Mouse (Mus musculus): ENCODE data around the gene Csnka2ip.

Csnka2ip gene

DNA sequence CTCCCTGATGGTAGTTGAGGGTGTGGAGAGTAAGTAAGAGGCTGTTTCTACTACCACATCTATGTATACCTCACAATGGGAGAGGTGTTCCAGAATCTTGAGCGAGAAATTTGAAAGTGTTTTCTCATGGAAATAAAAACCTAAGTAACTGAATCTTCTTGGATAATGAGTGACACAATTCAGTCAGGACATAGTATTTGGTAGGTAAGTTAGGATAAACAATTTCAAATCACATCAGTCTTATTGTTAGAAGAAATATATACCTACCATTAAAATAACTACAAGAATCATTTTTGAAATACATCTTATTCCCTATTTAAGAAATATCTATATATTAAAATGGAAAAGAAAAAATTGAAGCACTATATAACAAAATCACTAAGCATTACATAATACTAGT, at the start of gene Csnka2ip:
Csnka2ip (minus strand) TSS at position 101 of the 400 bp plus-strand sequence.
- DNase-seq (ENCODE audit: low spot score), result no peak

DNA sequence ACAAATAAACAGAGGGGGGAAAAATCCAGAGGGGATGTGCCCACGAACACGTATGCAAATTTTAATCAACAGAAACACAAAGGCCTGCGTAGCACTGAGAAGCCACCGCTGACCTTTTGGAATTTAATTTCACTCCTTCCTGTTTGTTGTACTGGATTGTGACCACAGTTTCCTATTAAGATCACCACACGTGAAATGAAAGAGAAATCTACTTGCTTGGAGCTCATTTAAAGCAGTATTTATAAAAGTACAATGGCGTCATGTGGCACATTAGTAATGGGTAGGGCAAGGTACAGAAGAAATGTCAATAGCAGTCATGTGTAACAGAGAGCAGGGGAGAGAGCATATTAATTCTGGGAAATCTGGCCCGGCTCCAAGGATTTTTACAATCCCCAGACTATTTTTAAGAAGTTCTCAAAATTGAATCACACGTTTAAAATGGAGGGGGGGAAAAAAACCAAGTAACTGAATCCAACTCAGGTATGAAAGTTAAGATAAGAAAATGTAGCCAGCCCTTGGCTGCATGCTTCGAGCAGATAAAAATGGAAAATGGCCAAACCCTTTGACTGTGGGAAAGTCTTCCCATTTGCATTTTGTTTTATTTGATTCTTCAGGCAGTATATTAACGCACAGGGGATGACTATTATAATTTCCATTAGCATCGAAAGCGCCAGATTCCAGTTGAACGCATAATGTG, 47.5 kb upstream of the Csnka2ip start:
- DNase-seq (ENCODE audit: low spot score), result no peak

DNA sequence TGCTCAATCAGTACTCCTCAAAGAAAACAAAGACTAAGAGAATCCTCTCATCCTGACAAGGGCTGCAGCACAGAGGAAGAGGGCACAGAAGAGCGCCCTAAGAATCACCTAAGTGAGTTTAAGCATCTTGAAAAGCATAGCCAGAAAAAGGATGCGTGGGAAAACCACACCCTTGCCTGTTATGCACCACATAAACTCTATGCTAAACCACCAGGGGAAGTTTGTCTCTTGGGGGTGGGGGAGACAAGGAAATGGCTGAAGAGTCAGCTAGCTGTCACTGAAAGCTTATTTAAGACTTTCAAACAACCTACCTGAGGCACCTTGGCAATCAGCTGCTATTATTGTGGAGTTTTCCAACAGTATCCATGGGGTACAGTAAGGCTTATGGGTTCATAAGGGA, 45.6 kb upstream of the Csnka2ip start:
- no peak for DNase-seq (ENCODE audit: low spot score)

DNA sequence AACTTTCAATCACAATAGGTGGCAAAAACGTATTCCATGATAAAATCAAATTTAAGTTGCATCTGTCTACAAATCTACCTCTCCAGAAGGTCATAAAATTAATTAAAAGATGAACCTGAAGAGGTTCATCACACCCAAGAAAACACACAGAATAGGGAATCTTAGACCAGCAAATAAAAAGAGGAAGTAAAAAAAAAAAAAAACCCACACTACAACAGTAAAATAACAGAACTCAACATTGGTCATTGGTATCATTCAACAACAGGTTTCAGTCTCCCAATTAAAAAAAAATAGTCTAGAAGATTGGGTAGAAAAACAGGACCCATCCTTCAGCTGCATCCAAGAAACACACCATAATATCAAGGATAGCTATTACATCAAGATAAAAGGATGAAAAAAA, 32.9 kb upstream of the Csnka2ip start:
- DNase-seq (ENCODE audit: low spot score), result no peak

DNA sequence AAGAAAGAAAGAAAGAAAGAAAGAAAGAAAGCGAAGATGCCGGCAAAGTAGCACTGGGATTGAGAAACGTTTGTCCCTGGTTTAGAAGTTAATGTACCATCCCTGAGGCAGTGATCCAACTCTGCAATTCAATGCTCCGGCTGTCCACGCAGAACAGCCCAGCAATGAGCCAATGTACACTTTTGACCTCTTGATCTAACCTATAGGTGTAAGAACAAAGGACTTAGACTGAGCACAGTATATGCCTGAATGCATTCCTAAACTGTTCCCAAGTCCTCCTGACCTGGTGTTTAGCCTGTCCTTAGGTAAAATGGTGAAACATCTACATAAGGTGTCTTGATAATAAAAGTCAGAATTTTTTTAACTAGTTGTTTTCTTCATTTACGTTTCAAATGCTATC, 17.9 kb upstream of the Csnka2ip start:
- no peak for DNase-seq (ENCODE audit: low spot score)

DNA sequence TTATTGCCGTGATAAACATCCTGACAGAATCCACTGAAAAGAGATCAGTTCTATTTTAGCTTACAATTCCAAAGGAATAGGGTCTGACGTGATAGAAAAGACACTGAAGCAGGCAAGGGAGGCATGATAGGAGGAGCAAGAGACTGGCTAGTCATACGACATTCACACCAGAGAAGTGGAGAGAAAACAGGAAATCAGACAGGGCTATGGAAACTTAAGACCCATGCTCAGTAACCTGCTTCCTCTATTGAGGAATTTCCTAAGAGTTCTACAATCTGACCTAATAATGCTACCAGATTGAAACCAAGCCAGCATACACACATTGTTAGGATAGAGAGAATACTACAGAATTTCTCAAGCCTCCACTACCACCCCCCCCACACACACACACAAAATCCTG, 12.4 kb upstream of the Csnka2ip start:
- DNase-seq (ENCODE audit: low spot score), result no peak

DNA sequence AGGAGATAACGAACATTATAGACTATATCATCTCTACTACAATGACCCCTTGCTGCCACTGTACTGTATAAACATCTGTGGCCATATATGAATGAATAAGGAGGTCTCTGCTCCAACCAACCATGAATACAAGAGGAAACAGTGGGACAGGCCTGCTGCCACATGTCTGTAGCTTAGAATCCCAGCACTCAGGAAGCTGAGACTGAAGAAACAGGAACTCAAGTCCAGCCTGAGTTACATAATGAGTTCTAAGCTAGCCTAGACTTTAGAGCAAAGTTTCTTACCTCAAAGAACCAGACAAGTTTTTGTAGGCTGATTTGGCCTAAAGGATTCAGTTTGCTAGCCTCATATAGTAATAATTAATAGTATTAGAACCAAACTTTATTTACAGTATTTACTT, 5.6 kb upstream of the Csnka2ip start:
- DNase-seq (ENCODE audit: low spot score), result no peak

DNA sequence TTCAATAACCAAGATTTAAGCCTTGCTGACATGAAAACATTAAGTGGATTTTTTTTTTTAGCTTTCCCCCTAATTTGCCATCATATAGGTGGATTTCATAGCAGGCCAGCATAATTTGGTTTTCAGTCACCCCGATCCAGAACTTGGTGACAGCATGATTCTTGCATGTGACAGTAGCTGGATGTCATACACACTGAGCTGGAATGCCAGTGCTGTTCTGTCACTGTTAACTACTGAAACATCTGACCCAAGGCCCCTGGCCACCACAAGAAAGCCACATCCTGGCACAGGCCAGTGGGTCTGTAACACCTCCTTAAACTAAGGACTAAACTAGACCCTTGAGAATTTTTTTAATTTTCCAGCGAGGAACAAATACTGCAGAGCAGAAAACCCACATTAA, 15.4 kb downstream of the Csnka2ip start:
- no peak for DNase-seq (ENCODE audit: low spot score)

DNA sequence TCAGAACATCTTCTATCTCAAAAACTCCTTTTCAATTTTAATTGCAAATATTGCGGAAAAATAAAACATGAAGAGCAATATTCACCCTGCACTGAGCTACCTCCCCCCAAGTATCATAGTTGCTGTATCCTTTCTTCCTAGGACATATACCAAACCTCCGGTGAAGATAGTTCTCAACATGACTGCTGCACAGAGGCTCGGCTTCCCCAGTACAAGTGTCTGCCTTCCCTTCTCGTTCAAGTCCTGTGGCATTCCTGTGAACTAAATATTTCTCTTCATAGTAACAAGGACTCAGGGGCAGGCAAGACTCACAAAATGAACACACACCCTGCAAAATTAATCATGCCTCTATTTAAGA, 16.0 kb downstream of the Csnka2ip start:
- DNase-seq (ENCODE audit: low spot score), result no peak

DNA sequence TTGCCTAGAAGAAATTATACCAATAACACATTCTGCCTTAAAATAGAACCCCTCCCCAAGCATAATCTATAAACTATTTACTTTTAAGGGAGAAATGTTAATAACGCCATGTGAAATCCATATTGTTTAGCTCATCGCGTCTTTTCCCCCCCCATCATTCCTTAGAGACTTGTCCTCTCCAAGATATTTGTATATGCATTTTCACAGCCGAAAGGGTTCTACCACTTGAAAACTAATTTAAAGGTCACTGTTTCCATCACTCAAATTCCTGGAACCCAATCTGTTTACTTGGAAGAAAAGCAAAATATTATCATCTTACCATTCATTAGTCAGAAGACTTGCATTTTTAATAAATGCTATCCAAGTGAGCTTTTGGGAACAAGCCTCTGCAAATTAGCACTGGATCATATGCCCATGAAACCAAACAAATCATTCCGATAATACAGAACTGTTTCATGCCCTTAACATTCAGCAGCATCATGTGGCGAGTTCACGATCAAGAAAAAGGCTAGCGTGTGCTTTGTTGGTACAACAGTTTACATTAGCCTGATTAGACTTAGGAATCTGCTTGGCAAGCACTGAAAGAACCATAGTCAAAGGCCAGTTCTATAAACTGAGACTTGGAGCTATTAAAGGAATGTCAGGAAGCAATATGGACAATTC, 16.5 kb downstream of the Csnka2ip start:
- no peak for DNase-seq (ENCODE audit: low spot score)

DNA sequence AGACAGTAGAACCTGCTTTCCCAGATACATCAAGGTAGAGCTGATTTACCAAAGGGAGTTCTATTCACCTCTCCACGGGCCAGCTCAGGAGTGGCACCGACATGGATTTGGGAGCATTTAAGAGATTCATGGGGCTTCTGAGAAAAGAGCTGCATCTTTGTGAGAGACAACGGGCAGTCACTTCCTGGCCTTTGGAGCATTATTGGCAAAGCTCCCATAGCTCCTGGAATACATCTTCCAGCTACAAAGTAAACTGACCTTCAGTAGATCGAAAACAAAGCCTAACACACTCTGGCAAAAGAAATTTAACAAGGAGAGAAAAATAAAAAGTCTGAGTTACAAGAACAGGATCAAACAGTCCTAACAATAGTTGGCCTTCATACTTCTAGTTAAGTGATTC, 17.6 kb downstream of the Csnka2ip start:
- DNase-seq (ENCODE audit: low spot score), result no peak

DNA sequence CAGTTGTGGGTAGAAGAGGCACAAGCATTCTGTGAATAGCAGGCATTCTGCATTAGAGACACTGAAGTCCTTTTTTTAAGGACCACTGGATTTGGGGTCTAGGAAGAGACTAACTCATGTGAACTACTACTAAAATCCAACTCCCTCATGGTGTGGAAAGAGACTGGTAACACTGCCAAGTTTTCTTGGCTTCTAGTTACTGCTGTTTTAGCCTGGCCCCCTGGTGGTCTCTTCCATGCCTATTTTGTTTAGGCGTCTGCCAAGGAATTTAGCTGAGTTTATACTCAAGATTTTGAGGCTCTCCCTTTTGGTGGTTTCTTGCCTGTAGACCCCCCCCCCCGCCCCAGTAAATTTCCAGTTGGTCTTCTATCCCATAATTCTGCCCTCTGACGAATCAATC, 18.8 kb downstream of the Csnka2ip start:
- DNase-seq (ENCODE audit: low spot score), result no peak

DNA sequence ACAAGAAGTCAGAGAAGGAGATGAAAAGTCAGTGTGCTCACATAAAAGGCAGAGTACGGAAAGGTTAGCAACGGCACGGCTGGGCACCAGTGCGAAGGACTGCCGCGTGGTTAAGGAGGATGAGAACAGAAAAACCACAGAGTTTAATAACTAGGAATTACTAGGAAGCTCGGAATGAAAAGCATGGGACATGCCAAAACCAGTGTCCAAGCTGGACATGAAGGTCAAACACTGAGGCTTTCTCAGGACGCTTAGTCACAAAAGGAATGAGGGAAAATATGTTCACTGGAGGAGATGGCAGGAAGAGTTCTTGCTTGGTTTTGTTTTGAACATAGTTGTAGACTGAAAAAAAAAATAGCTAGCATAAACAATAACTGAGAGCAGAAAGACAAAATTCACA, 32.7 kb downstream of the Csnka2ip start:
- DNase-seq (ENCODE audit: low spot score), result no peak

DNA sequence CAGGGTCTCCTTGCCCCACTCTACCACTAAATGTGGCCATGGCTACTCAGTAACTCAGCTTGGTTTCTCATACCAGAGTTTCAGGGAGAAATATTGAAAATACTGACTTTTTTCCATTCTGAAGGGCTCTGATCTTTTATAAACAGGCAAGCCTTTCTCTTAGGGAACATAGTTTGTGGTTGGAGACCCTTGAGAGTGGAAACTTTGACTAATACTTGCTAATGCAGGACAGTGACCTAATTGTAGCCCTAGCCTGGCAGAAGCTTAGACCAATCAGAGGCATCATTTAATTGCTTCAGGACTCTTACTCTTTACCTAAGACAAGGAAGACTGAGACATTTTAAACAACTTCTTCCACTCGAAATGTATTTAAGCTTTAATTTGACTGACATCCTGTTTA, 39.1 kb downstream of the Csnka2ip start:
- no peak for DNase-seq (ENCODE audit: low spot score)

DNA sequence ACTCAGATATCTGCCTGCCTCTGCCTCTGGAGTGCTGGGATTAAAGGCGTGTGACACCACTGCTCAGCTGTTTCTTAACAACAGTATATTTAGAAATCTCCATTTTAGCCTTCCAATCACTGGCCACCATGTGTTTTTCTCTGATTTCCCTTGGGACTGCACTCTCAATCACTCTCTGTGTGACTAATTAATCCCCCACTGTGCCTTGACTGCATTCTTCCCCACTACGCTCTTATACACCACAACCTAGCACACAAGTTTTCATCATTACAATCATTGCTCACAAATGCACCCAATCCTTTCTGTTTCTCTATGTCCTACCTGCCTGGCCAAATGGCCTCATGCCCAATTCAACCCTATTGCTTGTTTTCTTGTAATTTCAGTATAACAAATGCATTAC, 43.7 kb downstream of the Csnka2ip start:
- DNase-seq (ENCODE audit: low spot score), result no peak

DNA sequence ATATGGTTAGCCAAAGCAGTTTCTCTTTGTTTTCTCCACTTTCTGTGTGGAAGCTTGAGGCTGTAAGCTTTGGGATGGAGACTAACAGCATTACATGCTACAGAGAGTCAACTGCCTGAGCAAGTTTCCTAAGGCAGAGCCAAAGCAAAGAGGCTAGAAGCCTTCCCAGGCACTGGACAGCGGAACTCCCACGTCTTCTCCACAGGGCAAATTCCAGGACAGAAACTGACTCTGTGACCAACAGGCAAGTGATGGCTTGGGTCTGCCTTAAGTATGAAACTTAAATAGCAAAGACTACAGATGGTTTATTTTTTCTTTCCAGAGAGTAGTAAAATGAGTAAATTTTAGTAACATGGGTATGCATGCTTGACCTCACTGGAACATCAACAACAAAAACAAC, 75.3 kb downstream of the Csnka2ip start:
- no peak for DNase-seq (ENCODE audit: low spot score)

DNA sequence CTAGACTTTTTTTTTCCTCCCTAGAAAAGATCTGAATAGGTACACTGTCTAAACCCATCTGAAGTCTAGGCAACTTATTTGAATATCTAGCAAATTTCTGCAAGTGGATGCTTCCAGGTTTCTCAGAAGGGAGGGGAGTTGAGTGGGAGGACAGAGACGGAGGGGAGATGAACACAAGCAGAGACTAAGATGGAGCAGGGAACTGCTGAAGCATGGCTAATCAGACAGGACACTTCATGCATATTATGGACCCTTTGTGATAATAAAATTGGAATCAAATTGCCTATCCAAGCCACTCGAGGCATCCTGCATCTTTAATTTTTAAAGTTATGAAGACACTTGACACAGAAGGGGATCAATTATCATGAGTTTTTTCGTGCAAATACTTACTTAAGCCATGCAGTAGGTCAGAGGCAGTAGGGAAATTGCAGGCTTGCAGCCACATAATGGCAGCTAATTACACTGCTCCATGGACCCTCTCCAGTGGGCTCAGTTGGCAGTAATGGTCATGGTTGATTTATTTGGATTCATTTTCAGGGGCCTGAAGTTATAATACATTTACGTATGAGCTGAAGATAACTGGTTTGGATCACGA, 78.1 kb downstream of the Csnka2ip start:
- DNase-seq (ENCODE audit: low spot score), result no peak

DNA sequence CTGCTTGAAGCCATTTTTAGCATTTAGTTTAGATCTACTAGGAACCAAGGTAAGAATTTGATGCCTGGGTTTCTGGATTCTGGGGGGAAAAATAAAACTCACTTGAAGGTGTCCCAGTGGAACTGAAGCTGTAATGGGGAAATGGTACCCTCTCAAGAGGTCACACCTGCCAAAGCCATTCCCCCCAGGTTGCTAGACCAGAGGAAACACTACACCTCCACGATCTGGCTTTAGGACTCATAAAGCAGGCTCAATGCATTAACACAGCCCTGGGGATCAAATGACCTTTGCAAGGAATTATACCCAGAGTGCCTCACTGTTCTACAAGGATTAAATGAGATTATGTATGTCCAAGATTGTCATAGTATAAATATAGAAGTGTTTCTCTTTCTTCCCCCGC, 88.8 kb downstream of the Csnka2ip start:
- no peak for DNase-seq (ENCODE audit: low spot score)
